Mouse (Mus musculus) myocyte (in vitro differentiated cells): ENCODE measurements at regions not wholly inside any gene's neighbourhood (a gene's known extent, or its start where the extent isn't known, plus 50 kb on each side); places are given as distances from the start of the nearest gene placed in this dataset.

Experiments used
- H3K27me3 ChIP-seq: one replicate; pipeline ENCODE4 v1.6.1; 2011; ENCODE audit not compliant: control insufficient read depth, insufficient read depth, insufficient read length
- H3K36me3 ChIP-seq: one replicate; pipeline ENCODE4 v1.6.1; 2011; ENCODE audit not compliant: control insufficient read depth, insufficient read depth
- H3K4me2 ChIP-seq: one replicate; pipeline ENCODE4 v1.6.1; 2011; ENCODE audit warnings: low read depth, control low read depth
- H3K4me3 ChIP-seq: one replicate; pipeline ENCODE4 v1.5.1; 2011; ENCODE audit warnings: mild to moderate bottlenecking, control low read depth, moderate library complexity
- H3K79me2 ChIP-seq: one replicate; pipeline ENCODE4 v1.6.1; 2011; ENCODE audit not compliant: control insufficient read depth, insufficient read depth
- H3ac ChIP-seq: one replicate; pipeline ENCODE4 v1.6.1; 2011; ENCODE audit not compliant: control insufficient read depth, insufficient read length
- CEBPB ChIP-seq: IDR thresholded peaks from 2 replicates; pipeline ENCODE4 v1.6.1; 2011; ENCODE audit warnings: mild to moderate bottlenecking, moderate library complexity; ENCODE audit not compliant: poor library complexity, insufficient read depth, severe bottlenecking
- E2F4 ChIP-seq: IDR thresholded peaks from one replicate; pipeline ENCODE4 v1.6.1; 2011; ENCODE audit warnings: mild to moderate bottlenecking, control low read depth, moderate library complexity; ENCODE audit not compliant: insufficient read depth
- MAX ChIP-seq: IDR thresholded peaks from one replicate; pipeline ENCODE4 v1.6.1; 2011; ENCODE audit warnings: low read depth, mild to moderate bottlenecking, control low read depth
- MYOD1 ChIP-seq, 3 experiments: IDR thresholded peaks; one replicate each; pipeline ENCODE4 v1.6.1; 2011; ENCODE audit warnings: control low read depth in 2 of 3, low read depth in 2 of 3, mild to moderate bottlenecking in 2 of 3, moderate library complexity in 1 of 3; ENCODE audit not compliant: insufficient read length in 2 of 3, control insufficient read depth in 1 of 3
- MYOG ChIP-seq, 3 experiments: IDR thresholded peaks; one replicate each; pipeline ENCODE4 v1.6.1; 2011; ENCODE audit warnings: control low read depth in 2 of 3, low read depth in 2 of 3, mild to moderate bottlenecking in 2 of 3; ENCODE audit not compliant: insufficient read length in 2 of 3, control insufficient read depth in 1 of 3, insufficient read depth in 1 of 3
- POLR2A ChIP-seq: IDR thresholded peaks from one replicate; pipeline ENCODE4 v1.6.1; 2011; ENCODE audit warnings: low read depth, mild to moderate bottlenecking, control low read depth, moderate library complexity; ENCODE audit not compliant: insufficient read length
- POLR2AphosphoS2 ChIP-seq: IDR thresholded peaks from one replicate; pipeline ENCODE4 v1.6.1; 2011; ENCODE audit warnings: low read depth, control low read depth; ENCODE audit not compliant: insufficient read length
- REST ChIP-seq: IDR thresholded peaks from one replicate; pipeline ENCODE4 v1.6.1; 2011; ENCODE audit warnings: mild to moderate bottlenecking, control low read depth, moderate library complexity; ENCODE audit not compliant: insufficient read depth, insufficient read length
- SRF ChIP-seq: IDR thresholded peaks from one replicate; pipeline ENCODE4 v1.6.1; 2011; ENCODE audit warnings: low read depth; ENCODE audit not compliant: control insufficient read depth, insufficient read length
- TCF12 ChIP-seq: IDR thresholded peaks from one replicate; pipeline ENCODE4 v1.6.1; 2011; ENCODE audit warnings: mild to moderate bottlenecking, control low read depth; ENCODE audit not compliant: poor library complexity, insufficient read depth, severe bottlenecking
- TCF3 ChIP-seq: IDR thresholded peaks from one replicate; pipeline ENCODE4 v1.6.1; 2011; ENCODE audit warnings: low read depth, control low read depth; ENCODE audit not compliant: insufficient read length
- USF1 ChIP-seq: IDR thresholded peaks from one replicate; pipeline ENCODE4 v1.6.1; 2011; ENCODE audit warnings: low read depth, mild to moderate bottlenecking, control low read depth, moderate library complexity

DNA sequence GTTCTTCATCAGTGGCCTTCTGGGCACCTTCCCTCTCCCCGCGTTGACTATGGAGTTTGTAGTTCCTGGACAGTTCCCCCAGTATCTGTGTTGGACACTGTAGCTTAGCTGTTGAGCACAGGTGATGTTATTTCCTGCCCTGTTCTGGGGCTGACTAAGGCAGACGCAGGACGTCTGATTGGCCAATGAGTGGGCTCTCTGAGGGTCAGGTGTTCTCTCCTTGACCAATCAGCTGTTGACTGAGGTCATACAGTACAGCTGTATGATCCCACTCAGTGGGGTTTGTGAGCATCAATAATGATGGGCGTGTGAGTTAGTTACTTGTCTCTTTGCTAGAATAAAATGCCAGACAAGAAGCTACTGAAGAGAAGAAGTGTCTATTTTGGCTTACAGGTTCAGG is 91.6 kb upstream of the Zc3h12a start:
- no peaks in the 10 kb centered on the region for H3K27me3 ChIP-seq
- no peaks in the 10 kb centered on the region for H3K79me2 ChIP-seq
- no peak overlapping the region for H3K4me3 ChIP-seq
- no peak overlapping the region for H3K4me2 ChIP-seq
- H3K36me3 ChIP-seq, result no peaks in the 10 kb centered on the region
- TF ChIP-seq POLR2A (no peak), REST (no peak), CEBPB (no peak), SRF (no peak), MYOD1 (IDR thresholded peaks at IDR 0.05; ENCODE audit: control insufficient read depth in 1 of 3, insufficient read length in 2 of 3, low read depth in 2 of 3) (no peak), TCF12 (no peak), E2F4 (no peak), TCF3 (no peak), MAX (no peak), POLR2AphosphoS2 (no peak), MYOG (IDR thresholded peaks at IDR 0.05; ENCODE audit: control insufficient read depth in 1 of 3, insufficient read depth in 1 of 3, insufficient read length in 2 of 3, low read depth in 2 of 3) (no peak), USF1 (no peak)
- no peak overlapping the region for H3ac ChIP-seq

DNA sequence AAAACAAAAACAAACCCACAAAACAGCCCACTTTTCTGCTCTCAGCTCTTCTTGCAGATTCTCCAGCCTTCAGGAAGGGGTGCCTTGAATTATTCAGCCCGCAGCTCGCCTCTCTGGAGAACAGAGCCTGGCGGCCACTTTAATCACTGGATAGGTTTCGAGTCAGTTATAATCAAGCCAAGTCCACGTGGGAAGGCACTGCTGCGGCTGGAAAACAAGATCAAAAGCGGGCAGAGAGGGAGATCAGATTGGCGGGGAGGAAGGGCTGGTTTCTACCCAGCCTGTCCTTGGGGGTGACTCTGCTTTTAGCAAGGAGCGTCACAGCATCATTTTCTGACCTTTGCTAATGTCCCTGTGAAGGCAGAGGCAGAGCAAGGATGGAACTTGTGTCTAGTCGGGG is 86.7 kb upstream of the Zc3h12a start:
- H3K27me3 ChIP-seq, result no peaks in the 10 kb centered on the region
- H3ac ChIP-seq, result no peak overlapping the region
- no peak overlapping the region for H3K4me2 ChIP-seq
- H3K79me2 ChIP-seq, result peaks cover 8% of the 10 kb centered on the region
- H3K4me3 ChIP-seq, result no peak overlapping the region
- no peaks in the 10 kb centered on the region for H3K36me3 ChIP-seq
- TF ChIP-seq CEBPB (no peak), USF1 (no peak), MYOG (IDR thresholded peaks at IDR 0.05; ENCODE audit: control insufficient read depth in 1 of 3, insufficient read depth in 1 of 3, insufficient read length in 2 of 3, low read depth in 2 of 3) (no peak), POLR2AphosphoS2 (no peak), TCF3 (no peak), SRF (no peak), REST (no peak), E2F4 (no peak), TCF12 (no peak), POLR2A (no peak), MAX (no peak)

DNA sequence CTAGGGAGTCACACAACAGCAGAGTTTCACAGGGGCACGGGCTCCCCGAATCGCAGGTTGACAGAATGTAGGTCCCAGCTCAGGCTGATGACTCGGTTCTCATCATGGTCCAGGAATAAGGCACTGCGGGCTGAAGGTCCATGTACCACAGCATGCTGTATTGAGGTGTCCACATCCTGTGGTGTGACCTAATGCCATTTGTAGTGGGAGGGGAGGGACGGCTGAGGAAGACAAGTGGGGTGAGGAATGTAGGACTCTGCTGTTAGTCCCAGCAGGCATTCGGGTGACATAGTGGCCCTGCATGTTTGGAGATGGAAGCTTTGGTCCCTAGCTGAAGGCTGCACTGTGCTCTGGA is 84.5 kb upstream of the Zc3h12a start:
- H3ac ChIP-seq, result no peak overlapping the region
- H3K36me3 ChIP-seq, result no peaks in the 10 kb centered on the region
- TF ChIP-seq TCF12 (no peak), MYOG (IDR thresholded peaks at IDR 0.05; ENCODE audit: control insufficient read depth in 1 of 3, insufficient read depth in 1 of 3, insufficient read length in 2 of 3, low read depth in 2 of 3) (peak in 1 of 3 experiments; percentile 34)
- peak overlapping the region; percentile 90 for H3K4me2 ChIP-seq
- peaks cover 12% of the 10 kb centered on the region for H3K79me2 ChIP-seq
- H3K27me3 ChIP-seq, result no peaks in the 10 kb centered on the region
- H3K4me3 ChIP-seq, result no peak overlapping the region

DNA sequence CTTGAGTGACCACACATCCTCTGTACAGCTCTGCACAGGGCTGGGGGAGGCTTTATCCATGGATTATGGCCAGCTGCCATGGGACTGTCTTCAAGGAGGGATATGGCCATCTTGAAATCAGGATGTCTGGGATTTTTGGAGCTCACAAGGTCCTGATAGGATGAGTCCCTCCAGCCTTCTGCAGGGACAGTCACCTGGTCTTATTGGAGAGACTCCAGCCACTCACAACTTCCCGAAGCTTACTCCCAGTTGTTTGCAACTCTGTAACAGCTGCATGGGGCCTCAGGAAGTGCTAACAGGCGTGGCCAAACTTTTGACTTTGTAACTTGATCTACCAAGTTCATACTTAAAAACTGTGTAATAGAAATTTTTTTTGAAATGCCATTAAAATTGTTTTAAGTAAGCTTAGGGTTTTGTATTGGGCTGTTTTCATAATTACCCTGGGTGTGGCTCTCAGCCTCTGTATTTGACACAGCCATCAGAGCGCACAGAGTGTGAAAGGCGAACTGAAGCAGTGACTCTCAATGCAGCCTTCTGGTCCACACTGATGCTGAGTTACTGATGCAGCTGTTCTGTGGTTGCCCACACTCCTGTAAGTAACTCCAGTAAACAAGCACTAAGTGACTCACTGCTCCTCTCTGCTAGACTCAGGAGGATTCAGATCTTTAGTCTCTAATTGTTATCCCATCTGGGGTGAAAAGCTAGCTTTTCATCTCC is 84.0 kb upstream of the Zc3h12a start:
- H3K27me3 ChIP-seq, result no peaks in the 10 kb centered on the region
- peak overlapping the region; percentile 31 for H3K4me3 ChIP-seq
- H3K79me2 ChIP-seq, result peaks cover 12% of the 10 kb centered on the region
- H3K36me3 ChIP-seq, result no peaks in the 10 kb centered on the region
- TF ChIP-seq POLR2A (no peak), POLR2AphosphoS2 (no peak), SRF (no peak), USF1 (peak; percentile 44), MYOD1 (IDR thresholded peaks at IDR 0.05; ENCODE audit: control insufficient read depth in 1 of 3, insufficient read length in 2 of 3, low read depth in 2 of 3) (peak; percentile 59 to 96 (median 96)), TCF3 (peak; percentile 77), MYOG (IDR thresholded peaks at IDR 0.05; ENCODE audit: control insufficient read depth in 1 of 3, insufficient read depth in 1 of 3, insufficient read length in 2 of 3, low read depth in 2 of 3) (peak; percentile 56 to 89 (median 82)), TCF12 (peak; percentile 76), CEBPB (0 out of 2 replicates have a peak, but pooled peaks have one; percentile 19), REST (no peak), E2F4 (no peak), MAX (no peak)
- peak overlapping the region; percentile 90 for H3K4me2 ChIP-seq
- no peak overlapping the region for H3ac ChIP-seq

DNA sequence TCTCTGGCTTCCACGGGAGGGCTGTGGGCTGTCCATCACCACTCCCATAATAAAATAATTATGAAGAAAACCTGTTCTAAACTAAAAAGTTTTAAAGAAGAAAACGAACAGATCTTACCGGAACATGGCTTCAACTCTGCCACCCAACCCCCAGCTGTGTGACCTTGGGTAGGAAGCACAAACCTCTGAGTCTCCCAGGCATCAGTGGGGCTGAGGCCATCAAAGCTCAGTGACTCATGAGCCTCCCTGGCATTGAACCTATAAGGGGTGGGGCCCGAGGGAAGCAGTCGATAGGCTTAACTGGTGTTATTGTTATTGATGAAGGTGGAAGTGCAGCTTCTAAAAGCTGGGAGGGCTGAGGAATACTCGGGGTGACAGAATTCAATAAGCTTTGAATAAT is 83.1 kb upstream of the Zc3h12a start:
- H3K27me3 ChIP-seq, result no peaks in the 10 kb centered on the region
- TF ChIP-seq MAX (no peak), USF1 (no peak), MYOD1 (IDR thresholded peaks at IDR 0.05; ENCODE audit: control insufficient read depth in 1 of 3, insufficient read length in 2 of 3, low read depth in 2 of 3) (no peak), TCF12 (no peak), REST (no peak), POLR2A (peak; percentile 51), SRF (no peak), CEBPB (no peak)

More for the DNA sequence above, 83.1 kb upstream of the Zc3h12a start:
- Histone ChIP-seq H3K4me3 (peak overlapping the region; percentile 31), H3ac (no peak overlapping the region), H3K79me2 (peaks cover 12% of the 10 kb centered on the region), H3K4me2 (peak overlapping the region; percentile 90), H3K36me3 (no peaks in the 10 kb centered on the region)
